Comparison of ENCODE assay signal across 13 mouse cellular contexts in genomic region chr13:112326977-112327376, GRCm38 (mm10). TPM values are rescaled to one million over a fixed set of nuclear protein-coding genes. Genes with fewer than 3 reads are reported as not detected.
DNase-seq lines count a peak whose midpoint lies in the region; ATAC-seq lines count a peak whose summit lies in the region.
"Had no signal": no experiment of that assay in that cellular context is flagged by ENCODE, and none has a peak within 500 bp of the region (broad histone marks: within the 10 kb centered on the region; RNA-seq: fewer than 3 reads in every experiment).

No protein-coding gene starts in this region.

- no peak overlapping the region for H3K4me2 ChIP-seq in heart, embryonic 13.5 days
- no peak overlapping the region for H3K4me2 ChIP-seq in neural tube, embryonic 13.5 days
- no peak overlapping the region for H3K4me2 ChIP-seq in intestine, embryonic 16.5 days (ENCODE audit: low read depth, low read length)
- H3K4me2 ChIP-seq in forebrain, embryonic 16.5 days (ENCODE audit: low read length) = no peak overlapping the region

- H3K9ac ChIP-seq in heart, embryonic 13.5 days = no peak overlapping the region
- no peak overlapping the region for H3K9ac ChIP-seq in neural tube, embryonic 13.5 days
- H3K9ac ChIP-seq in intestine, embryonic 16.5 days (ENCODE audit: low read depth, low read length) = no peak overlapping the region
- no peak overlapping the region for H3K9ac ChIP-seq in forebrain, embryonic 16.5 days (replicated peaks; ENCODE audit: low read depth, low read length)

- DNase-seq in heart, postnatal 25 days (ENCODE audit: low spot score) = no peak
- DNase-seq in neural tube, embryonic 10.5 days (ENCODE audit: extremely low spot score, low spot score) = no peak
- no peak for DNase-seq in urinary bladder, postnatal 10 days (ENCODE audit: low spot score)
- DNase-seq: cerebellum, adult 11-12 months; cerebellum, postnatal 36 days; liver; right cerebral cortex, postnatal 14 days had no signal

- H3K9me3 ChIP-seq in heart, embryonic 13.5 days = no peaks in the 10 kb centered on the region
- H3K9me3 ChIP-seq in neural tube, embryonic 13.5 days = no peaks in the 10 kb centered on the region
- no peaks in the 10 kb centered on the region for H3K9me3 ChIP-seq in intestine, embryonic 16.5 days (ENCODE audit: control insufficient read depth, low read length)
- H3K9me3 ChIP-seq in forebrain, embryonic 16.5 days (ENCODE audit: control insufficient read depth, low read length) = no peaks in the 10 kb centered on the region
- H3K9me3 ChIP-seq: G1E had no signal

- no peak overlapping the region for H3K4me3 ChIP-seq in heart, embryonic 13.5 days
- H3K4me3 ChIP-seq in neural tube, embryonic 13.5 days = no peak overlapping the region
- no peak overlapping the region for H3K4me3 ChIP-seq in intestine, embryonic 16.5 days (ENCODE audit: low read length)
- no peak overlapping the region for H3K4me3 ChIP-seq in forebrain, embryonic 16.5 days (replicated peaks; ENCODE audit: low read length)

- no peaks in the 10 kb centered on the region for H3K36me3 ChIP-seq in heart, embryonic 13.5 days
- no peaks in the 10 kb centered on the region for H3K36me3 ChIP-seq in neural tube, embryonic 13.5 days
- no peaks in the 10 kb centered on the region for H3K36me3 ChIP-seq in intestine, embryonic 16.5 days (ENCODE audit: control insufficient read depth, insufficient read depth, low read length)
- H3K36me3 ChIP-seq in forebrain, embryonic 16.5 days (ENCODE audit: control insufficient read depth, insufficient read depth) = no peaks in the 10 kb centered on the region
- H3K36me3 ChIP-seq: G1E had no signal

- no peak for ATAC-seq in heart, embryonic 13.5 days (ENCODE audit: extremely low read depth, insufficient number of reproducible peaks, low FRiP score, low TSS enrichment)
- no peak for ATAC-seq in neural tube, embryonic 13.5 days (ENCODE audit: low read depth)
- ATAC-seq in intestine, embryonic 16.5 days = no peak
- ATAC-seq in forebrain, embryonic 16.5 days = no peak
- ATAC-seq: forebrain, embryonic 14.5 days had no signal

- intact Hi-C loops in heart, postnatal 25 days (cut with DNase I) = no loop called here

- H3K4me1 ChIP-seq in heart, embryonic 13.5 days = peaks cover 34% of the 10 kb centered on the region
- peaks cover 19% of the 10 kb centered on the region for H3K4me1 ChIP-seq in neural tube, embryonic 13.5 days (replicated peaks)
- peaks cover 4% of the 10 kb centered on the region; the same call in 1 of the 2 replicates for H3K4me1 ChIP-seq in intestine, embryonic 16.5 days (ENCODE audit: control insufficient read depth, insufficient read depth, low read length)
- peaks cover 10% of the 10 kb centered on the region for H3K4me1 ChIP-seq in forebrain, embryonic 16.5 days (replicated peaks; ENCODE audit: control insufficient read depth, insufficient read depth, low read length)

- WGBS in heart, embryonic 13.5 days = 61% methylated on average over 5 of the region's 5 CpGs
- 85% methylated on average over 5 of the region's 5 CpGs for WGBS in neural tube, embryonic 13.5 days
- WGBS in intestine, embryonic 16.5 days = 85% methylated on average over 5 of the region's 5 CpGs
- 87% methylated on average over 5 of the region's 5 CpGs for WGBS in forebrain, embryonic 16.5 days

- no peaks in the 10 kb centered on the region for H3K27me3 ChIP-seq in heart, embryonic 13.5 days (replicated peaks)
- H3K27me3 ChIP-seq in neural tube, embryonic 13.5 days = no peaks in the 10 kb centered on the region
- H3K27me3 ChIP-seq in intestine, embryonic 16.5 days (replicated peaks; ENCODE audit: control insufficient read depth, insufficient read depth, low read length) = no peaks in the 10 kb centered on the region
- H3K27me3 ChIP-seq in forebrain, embryonic 16.5 days (replicated peaks; ENCODE audit: control insufficient read depth, insufficient read depth, low read length) = no peaks in the 10 kb centered on the region

- peak overlapping the region; percentile 78 for H3K27ac ChIP-seq in heart, embryonic 13.5 days (replicated peaks)
- 0 out of 2 replicates have a peak overlapping the region, but pooled peaks have one; percentile 15 for H3K27ac ChIP-seq in neural tube, embryonic 13.5 days (replicated peaks)
- 0 out of 2 replicates have a peak overlapping the region, but pooled peaks have one; percentile 5 for H3K27ac ChIP-seq in intestine, embryonic 16.5 days (ENCODE audit: low read length)
- no peak overlapping the region for H3K27ac ChIP-seq in forebrain, embryonic 16.5 days (ENCODE audit: low read length)

RNA-seq across cellular contexts. Expression of gene Ankrd55, which starts 38.7 kb away (rescaled TPM):
- polyA plus RNA-seq in heart, embryonic 13.5 days (2015; fragmentation: Nextera tagmentation; extraction: Ambion mirVana) = 0.07 and 0.14 TPM in 2 replicates
- under 1 TPM; 0.25 to 0.34 TPM for total RNA-seq in heart, postnatal 25 days (2021)
- 4.2 and 5.2 TPM in 2 replicates for polyA plus RNA-seq in neural tube, embryonic 13.5 days (2015; fragmentation: Nextera tagmentation; extraction: Ambion mirVana)
- polyA plus RNA-seq in intestine, embryonic 16.5 days (2015; fragmentation: Nextera tagmentation; extraction: Ambion mirVana) = 0.16 and 0.21 TPM in 2 replicates
- 3.2 and 4.9 TPM in 2 replicates for polyA plus RNA-seq in forebrain, embryonic 16.5 days (2015; fragmentation: Nextera tagmentation; extraction: Ambion mirVana)
- polyA plus RNA-seq: G1E had no signal
